Mouse (Mus musculus) embryonic fibroblast, embryonic 13.5 days (primary cell): ENCODE measurements at regions not wholly inside any gene's neighbourhood (a gene's known extent, or its start where the extent isn't known, plus 50 kb on each side); places are given as distances from the start of the nearest gene placed in this dataset.

Experiments used
- CTCF ChIP-seq: IDR thresholded peaks from 2 replicates; pipeline ENCODE4 v1.5.1; 2011; ENCODE audit warnings: mild to moderate bottlenecking, control low read depth, low read length, moderate library complexity, borderline replicate concordance; ENCODE audit not compliant: insufficient read depth
- POLR2A ChIP-seq: IDR thresholded peaks from 2 replicates; pipeline ENCODE4 v1.6.1; 2011; ENCODE audit warnings: low read depth, mild to moderate bottlenecking, control low read depth, low read length, moderate library complexity

DNA sequence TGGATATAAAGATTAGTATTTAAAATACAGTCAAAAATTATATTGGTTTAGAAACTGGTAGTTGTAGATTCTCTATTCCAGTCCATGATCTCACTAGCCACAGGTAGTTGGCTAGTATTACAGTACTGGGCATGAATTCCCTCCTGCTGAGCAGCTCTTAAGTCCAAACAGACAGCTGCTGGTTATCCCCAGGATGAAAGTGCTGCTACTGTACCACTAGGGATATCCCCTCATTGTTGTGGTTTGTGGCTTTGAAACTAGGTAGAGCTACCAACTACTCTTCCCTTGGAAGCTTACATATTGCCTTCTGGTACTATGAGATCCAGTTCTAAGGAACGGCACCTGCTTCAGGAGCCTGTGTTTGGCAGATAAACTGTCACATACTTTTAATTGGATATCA, 97.9 kb upstream of the Pter start:
- TF ChIP-seq CTCF (no peak), POLR2A (no peak)
